Mouse (Mus musculus) c-Kit-negative CD71-positive TER-119-positive erythroid progenitor cells, embryonic 14.5 days (primary cell): ENCODE results near the gene Ccdc136.

ENCODE experiments used
- DNase-seq: peaks from one replicate; pipeline ENCODE4 v3.0.0-alpha.2; 2013; ENCODE audit warnings: low read depth, low spot score

Gene Ccdc136

DNA sequence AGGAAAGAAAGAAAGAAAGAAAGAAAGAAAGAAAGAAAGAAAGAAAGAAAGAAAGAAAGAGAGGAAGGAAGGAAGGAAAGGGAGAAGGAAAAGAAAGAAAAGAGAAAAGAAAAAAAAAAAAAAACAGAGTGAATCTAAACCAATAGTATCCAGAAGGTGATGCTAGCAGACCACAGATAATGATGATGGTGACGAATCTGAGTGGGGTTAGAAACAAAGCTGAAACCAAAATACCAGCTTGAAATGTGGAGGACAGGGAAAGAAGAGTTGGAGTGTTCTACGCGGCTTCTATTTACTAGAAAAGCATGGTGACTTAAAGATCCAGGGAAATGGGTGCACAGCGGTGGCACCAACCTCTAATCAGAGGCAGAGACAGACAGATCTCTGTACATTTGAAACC, 4.3 kb upstream of the Ccdc136 start:
- no peak for DNase-seq

DNA sequence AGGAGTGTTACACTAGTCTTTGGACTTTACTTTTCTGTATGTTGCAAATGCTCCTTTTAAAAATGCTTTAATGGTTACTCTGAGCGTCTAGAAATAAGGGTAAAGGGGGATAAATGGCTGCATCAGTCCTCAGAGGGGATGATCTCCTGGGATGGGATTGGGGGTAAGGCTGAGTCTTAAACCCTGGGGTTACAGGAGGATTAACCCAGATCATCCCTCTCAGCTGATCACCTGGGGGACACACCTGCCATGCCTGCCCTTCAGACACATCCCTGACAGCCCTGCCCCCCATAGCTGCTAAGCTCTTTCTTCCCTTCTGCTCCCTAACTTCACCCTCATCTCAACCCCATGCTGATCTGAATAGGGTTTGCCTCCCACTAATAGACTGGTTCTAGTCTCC, 1.8 kb upstream of the Ccdc136 start:
- DNase-seq, result no peak

DNA sequence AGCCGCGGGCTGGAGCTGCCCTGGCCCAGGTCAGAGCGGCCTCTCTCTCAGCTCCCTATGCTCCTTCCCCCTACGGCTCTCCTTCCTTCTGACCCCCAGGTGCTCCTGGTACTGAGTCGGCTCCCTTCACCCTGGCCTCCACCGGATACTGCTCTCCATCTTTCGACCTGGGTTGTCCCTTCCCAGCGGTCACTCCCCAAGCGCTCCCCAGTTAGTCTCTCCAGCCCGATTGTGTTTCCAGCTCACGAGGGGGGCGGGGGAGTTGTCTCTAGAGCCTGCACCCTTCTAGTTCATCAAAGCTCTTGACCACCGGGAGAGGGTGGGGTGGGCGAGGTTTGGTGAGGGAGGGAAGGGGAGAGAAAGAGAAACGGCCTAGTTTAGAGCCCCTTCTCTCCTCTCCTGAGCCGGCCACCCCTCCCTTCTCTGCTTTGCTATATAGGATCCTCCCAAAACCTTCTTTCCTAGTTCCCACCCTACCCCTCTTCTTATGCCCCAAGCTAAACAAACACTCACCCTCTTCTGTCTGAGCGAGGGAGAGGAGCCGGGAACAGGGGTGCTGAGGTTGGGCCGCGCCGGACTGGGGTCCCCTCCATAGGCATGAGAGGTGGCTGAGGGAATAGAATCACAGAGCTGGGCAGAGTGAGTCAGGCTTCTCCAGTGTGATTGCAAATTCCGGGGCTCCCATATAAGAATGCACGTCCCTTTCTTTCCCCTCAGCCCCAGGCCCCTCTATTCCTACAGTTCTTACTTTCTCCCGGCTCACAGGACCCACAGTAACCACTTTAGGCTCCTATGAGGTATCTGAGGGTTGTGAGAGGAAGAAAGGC, 818 bp downstream of the Ccdc136 start:
- DNase-seq, result no peak

DNA sequence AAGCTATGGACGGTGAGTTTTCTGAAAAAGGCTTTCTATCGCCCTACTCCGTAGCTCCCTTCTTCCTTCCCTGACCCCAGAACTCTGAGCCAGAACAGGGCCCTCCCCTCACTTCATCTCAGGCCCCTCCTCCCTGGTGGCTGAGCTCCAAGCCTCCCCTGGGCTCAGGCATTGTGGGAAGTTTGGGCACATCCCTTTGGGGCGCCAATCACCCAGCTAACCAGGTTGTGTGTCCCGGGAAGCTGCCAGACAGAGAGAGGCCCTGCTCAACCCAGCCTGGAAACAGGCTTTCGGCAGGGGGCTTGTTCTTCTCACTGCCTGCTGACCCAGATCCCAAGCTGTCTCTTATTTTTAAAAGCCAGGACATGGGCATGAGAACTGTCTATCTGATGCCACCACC, 1.5 kb downstream of the Ccdc136 start:
- no peak for DNase-seq

DNA sequence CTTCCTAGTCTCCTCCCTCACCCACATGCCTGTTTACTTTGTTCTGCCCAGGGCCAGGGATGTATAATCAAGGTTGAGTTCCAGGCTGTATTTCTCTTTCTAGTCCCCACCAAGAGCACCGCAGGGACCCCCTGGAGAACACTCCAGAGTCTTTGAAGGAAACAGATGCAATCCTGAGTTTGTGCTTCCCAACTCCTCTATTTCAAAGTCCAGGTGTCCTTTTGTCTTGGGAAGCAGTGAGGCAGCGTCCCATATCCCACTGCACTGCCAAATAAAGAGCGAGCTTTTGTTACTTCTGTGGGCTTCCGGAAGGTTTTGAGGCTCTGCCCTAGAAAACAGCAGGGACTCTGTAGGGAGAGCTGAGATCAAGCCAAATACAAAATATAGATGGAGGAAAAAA, 3.7 kb downstream of the Ccdc136 start:
- no peak for DNase-seq

DNA sequence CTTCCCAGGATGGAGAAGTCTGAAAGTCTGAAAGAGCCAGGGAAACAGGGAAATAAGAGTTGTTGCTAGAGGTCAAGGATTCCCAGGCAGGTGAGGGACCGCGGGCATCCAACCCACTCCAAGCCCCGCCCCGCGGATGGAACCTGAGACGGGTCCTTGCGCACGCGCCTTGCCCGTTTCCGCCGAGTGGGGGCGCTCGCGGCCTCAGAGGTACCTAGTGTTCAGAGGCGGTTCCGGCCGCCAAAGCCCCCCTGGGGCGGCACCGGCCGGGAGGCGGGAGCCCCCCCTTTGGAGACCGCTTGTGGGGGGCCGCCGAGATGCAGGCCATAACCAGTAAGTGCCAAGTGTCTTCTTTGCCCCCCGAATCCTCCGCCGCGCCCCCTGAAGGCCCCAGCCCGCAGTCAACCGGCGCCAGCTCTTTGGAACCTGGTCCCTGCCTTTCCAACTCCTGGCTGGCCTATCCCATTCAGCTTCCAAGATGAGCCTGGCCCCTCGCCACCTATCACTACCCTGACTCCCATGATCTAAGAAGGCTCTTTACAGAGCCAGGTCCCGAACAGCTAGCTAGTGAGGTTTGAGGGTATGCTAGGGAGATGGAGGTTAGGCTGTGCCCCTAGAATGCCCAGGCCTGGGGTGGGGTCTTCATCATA, 6.7 kb downstream of the Ccdc136 start:
- DNase-seq, result no peak

DNA sequence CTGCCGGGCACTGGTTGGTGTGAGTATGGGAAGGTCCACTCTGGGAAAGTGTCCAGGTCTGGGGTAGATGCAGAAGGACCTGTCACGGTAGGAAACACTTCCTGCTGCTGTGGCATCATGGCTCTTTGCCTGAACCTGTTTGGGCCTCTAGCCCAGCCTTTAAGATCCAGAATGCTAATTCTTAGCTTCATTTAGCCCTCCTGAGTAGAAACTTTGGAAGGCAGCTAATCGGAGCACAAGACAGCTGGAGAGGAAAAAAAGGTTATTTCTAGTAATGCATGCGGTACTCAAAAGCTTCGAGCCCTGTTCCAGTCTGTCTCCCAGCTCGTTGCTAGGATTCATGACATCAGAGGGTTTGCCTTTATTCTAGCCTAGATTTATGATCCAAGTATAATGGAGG, 10.3 kb downstream of the Ccdc136 start:
- no peak for DNase-seq

DNA sequence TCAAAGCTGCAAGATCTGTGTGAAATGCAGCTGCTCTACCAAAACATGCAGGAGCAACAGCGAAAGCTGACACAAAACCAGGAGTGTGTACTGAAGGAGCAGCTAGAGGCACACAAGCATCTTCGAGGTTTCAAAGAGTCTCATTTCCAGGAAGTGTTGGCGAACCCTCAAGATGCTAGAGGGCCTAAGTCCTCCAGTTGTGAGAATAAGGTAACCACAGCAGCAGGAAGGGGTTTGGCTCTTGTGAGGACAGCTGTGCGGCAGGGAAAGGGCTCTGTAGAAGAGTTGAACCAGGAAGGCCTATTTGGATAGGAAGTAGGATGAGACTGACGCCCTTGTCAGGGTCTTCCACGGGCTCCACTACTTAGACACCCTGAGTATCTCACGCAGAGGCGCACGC, 19.3 kb downstream of the Ccdc136 start:
- DNase-seq, result no peak

DNA sequence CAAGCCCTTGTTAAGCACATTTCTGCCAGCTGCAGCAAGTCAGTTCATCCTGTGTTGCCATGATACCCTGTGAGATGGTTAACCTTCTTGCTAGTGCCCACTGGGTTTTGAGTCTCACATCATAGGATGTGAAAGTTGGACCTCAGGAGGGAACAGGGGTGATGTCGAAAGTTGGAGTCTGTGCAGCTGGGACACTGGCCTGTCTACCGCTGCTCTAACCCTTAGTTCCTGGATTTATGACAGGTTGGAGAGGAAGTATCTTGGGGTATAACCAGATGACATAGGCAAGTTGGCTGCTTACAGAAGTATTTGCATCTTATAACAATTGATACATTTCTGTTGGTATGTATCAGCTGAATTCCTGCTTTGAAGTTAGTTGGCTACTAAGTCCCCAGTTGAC, 24.5 kb downstream of the Ccdc136 start:
- DNase-seq, result no peak

DNA sequence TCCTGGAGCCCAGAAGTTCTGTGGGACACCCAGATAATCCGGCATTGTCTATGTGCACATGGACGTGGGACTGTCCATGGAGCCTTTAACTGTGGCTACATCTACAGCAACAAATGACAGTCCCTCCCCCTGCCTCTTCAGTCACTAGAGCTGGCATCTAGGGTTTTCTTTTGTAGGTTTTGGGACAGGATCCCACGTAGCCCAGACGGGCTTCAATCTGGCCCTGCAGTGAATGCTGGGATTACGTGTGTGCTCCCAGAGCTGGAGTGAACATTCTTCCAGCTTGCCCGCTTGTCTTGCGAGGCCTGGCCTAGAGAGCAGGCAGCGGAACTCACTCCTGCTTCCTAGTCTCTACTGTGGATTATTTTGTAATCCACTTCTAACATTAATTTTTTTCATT, 29.0 kb downstream of the Ccdc136 start:
- no peak for DNase-seq

DNA sequence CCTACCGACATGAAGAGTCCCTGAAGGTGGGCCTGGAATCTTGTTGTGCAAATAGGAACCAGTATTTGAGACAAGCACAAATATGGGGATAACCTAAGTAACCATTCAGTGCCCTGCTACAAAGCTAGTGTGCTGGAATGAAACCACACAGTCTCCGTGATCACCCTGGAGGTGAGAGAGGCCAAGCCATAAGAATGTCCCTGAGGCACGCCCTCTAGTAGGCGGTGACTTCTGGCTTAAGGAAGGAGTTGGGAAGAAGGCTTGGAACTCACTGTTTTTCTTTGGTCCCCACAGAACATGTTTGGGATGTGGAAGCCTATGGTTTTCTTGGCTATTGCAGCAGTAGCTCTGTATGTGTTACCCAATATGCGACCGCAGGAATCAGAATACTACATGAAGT, 30.2 kb downstream of the Ccdc136 start:
- no peak for DNase-seq

DNA sequence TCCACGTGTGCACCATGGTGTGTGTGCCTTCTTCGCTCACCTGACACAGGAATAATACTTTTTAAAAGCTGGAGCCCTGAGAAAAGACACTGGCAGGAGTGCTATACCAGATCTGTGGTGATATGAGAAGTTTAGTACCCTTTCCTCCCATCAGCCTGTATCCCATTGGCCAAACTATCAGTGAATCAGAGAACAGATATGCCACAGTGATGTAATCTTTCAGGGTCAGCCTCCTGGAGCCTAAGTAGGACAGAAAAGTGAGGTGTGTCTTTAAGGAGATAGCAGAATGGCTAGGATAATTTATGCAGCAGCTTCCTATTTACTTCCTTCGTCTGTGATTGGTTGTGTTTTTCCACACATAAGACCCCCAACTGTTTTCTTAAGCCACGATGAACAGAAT, 32.1 kb downstream of the Ccdc136 start:
- no peak for DNase-seq

DNA sequence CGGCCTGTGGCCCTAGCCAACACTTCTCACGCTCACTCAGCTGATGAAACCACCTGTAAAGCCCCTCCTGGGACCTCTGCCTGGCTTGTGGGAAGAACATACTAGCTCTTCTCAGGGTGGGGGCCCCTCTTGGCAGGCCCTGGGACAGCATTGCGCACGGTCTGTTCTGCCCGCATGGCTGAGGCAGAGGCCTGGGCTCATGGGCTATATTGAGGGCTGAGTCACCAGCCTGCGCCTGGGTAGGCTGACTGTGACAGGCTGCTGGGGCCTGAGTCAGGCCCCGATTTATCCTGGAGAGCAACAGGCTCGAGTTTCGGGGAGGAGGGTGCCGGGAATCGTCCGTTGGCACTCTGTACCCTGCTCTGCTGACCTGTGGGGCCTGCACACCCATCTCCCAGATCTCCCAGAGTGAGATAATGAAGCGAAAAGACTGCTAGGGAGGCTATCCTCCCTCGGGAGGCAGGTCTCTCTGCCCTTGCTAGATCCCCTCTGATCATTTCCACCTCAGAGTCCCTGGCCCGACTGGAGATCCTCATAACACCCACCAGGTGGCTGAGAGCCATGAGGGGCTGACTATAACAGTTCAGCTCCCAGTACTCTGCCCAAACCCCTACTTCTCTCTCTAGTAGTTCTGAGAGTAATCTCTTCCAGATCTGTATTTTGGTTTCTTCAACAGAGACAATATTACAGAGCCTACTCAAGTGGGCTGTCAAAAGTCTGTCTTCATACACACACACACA, 34.7 kb downstream of the Ccdc136 start:
- DNase-seq, result no peak

DNA sequence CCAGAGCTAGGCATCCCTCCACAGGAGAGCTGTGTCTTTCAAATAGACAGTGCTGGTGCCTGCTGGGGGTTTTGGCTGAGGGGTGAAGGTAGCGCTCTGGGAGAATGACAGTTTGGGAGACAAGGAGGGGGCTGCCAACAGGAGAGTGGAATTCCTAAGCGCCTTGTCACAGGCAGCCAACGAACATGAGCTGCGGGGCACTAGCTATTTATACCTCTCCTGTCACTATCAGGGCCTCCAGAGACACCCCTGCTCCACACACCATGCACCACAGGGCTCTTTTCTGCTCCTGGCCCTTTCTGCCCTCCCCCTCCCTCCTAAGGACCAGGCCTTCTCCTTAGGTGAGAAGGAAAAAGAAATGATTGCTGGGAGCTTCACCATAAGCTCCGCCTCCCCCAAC, 35.4 kb downstream of the Ccdc136 start:
- no peak for DNase-seq

DNA sequence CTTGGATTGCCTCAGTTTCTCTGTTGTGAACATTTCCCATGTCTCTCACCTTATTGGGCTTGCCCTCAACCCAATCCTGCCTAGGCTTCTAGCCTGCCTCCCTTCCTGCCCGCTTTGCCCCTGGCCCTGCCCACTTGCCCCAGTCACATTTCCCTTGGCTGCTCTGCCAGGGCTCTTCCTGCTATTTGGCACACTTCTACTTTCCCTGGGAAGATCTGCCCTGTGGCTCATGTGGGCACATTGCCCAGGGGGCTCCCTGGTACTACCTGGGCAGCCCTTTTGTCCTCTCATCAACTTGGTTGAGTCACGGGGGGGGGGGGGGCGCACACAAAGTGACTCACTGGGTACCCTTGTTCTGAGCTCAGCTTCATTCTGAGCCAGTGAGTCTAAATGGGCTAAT, 36.0 kb downstream of the Ccdc136 start:
- no peak for DNase-seq

DNA sequence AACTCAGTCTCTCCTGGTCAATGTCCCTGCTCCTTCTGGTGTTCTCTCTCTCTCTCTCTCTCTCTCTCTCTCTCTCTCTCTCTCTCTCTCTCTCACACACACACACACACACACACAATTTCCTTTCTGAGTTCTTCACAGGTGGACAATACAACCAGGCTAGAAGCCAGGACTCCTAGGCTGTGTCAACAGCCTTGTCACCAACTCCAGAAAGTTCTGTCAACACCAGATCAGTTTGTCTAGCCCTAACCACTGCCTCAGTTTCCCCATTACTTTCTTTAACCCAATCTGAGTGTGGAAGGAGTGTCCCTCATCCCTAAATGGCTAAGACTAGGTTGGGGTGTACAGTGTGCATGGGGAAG, 36.5 kb downstream of the Ccdc136 start:
- no peak for DNase-seq

DNA sequence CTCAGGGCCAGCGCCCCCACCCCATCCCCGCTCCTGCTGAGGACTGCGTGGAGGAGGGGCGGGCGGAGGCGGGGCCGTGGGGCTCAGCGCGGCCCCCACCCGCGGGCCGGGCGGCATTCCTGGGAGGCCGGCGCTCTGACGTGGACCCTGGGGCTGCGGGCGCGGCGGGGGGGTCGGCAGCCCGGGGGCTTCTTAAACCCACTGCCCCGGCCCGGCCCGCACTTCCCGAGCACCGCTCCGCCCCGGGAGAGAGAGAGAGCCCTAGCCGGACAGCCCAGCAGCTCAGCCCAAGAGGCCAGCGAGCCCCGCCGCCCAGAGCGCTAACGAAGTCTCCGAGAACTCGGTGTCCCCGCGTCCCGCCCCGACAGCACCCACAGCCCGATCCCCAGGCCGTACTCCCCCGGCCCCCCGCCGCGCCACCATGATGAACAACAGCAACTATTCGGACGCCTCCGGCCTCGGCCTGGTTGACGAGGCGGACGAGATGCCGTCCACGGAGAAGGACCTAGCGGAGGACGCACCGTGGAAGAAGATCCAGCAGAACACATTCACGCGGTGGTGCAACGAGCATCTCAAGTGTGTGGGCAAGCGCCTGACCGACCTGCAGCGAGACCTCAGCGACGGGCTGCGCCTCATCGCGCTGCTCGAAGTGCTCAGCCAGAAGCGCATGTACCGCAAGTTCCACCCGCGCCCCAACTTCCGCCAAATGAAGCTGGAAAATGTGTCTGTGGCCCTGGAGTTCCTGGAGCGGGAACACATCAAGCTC, 37.1 kb downstream of the Ccdc136 start, which contains the start of gene Flnc:
Gene Flnc, plus strand, starts transcription at position 219 of the 766 bp plus-strand sequence.
- DNase-seq, result no peak

DNA sequence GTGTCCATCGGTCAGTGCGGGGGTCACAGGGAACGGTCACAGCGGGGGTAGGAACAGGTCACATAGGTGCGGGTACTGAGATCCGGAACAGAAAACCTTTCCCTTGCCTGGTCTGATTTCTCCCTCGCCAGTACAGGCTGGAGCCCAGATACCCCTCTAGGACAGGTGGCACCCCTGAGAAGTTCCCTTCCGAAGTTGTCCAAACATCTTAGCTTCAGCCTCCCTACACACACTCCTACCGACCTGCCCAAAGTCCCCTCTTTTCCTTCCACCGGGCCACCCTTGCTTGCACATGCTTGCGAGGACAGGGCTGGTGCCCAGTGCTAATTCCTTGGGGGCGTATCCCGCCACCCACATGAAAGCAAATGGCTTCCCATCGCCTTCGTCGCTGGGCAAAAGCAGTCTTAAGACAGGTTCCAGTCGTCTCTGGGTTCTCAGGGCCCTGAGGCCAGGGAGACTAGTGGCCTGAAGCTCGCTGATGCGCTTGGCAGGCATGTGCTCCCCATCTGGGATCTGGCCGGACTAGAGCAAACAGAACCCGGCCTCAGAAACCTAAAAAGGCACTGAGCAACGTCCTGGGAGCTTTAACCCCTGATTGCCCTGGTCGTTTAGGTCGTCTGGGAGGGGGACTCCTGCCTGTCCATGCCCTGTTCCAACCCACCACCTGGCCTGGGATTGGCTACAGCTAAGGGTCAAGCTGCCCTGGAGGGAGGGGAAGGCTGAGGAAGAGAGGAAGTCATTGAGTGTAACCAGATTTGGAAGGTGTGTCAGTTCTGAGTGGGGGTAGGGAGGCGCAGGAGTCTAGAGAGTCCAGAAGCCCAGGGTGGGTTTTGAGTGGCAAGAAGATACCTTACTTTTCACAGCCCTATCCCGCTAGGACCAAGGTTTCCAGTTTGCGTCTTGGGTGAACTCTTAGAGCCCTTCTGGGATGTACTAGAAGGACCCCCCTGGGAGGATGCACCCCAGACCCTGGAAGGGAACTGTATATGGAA, 38.0 kb downstream of the Ccdc136 start:
- DNase-seq, result no peak

DNA sequence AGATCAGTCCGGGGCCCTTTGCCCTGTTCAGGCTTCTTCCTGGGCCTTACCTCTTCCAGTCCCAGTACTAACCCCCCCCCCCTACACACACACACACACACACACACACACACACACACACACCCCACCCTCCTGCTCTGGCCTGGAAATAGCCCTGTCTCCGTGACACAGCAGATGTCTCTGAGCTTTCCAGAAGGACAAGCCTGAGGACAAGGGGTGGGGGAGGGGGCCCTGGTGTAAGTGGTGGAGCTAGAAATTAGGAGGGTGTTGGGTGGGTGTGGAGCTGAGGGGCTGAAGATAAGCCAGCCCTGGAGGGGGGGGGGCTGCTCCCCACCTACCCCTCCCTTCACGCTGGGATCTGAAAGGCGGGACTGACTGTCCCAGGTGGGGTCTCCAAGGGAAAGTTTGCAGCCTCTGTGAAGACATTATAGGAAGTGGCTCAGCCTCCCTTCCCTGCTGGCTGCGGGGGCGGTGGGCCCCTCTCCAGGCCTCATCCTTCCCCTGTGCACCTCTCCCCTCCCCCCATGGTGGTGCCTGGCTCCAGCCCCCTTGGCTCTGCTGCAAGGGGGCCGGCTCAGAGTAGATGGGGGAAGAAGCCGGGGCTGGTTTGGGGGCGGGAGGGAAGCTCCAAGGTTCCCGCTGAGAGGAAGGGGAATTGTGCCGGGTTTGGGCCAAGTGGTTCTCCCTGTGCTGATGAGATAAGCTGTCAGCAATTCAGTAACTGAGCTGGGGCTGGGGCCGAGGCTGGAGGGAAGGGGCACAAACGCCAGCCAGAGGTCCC, 39.0 kb downstream of the Ccdc136 start:
- no peak for DNase-seq

DNA sequence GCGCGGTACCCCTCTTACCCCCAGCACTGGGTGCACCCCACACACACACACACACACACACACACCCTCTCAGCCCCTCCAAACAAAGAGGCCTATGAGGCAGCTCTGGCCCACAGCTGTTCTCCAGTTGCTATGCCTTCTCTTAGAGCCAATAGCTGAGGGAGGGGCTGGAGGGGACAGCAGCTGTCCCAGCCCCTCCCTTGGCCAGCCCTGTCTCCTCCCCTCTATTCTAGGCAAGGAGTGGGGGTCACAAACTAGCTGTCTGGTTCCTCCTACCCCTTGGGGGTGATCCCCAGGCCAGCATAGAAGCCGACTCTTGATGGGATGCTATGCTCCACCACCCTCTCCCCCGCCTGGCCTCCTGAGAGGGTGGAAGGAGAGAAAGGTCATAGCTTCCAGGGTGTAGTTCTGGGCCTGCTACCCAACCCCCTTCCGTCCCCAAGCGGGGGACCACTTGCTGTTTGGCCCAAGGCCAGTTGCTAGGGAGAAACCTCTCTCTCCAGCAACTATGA, 39.9 kb downstream of the Ccdc136 start:
- no peak for DNase-seq
